Comparison of ENCODE assay signal across 9 mouse cellular contexts in genomic region chr5:64224735-64225425, GRCm38 (mm10).
DNase-seq lines count a peak whose midpoint lies in the region; ATAC-seq and TF ChIP-seq lines count a peak whose summit lies in the region.
"Had no signal": no experiment of that assay in that cellular context is flagged by ENCODE, and none has a peak within 500 bp of the region (broad histone marks: within the 10 kb centered on the region; RNA-seq: fewer than 3 reads in every experiment).

No protein-coding gene starts in this region.

- no peaks in the 10 kb centered on the region for H3K27me3 ChIP-seq in lung, embryonic 16.5 days (ENCODE audit: control insufficient read depth, insufficient read depth, low read depth, low read length)
- H3K27me3 ChIP-seq in hindbrain, postnatal 0 days (ENCODE audit: insufficient read depth, low read length): no peaks in the 10 kb centered on the region
- no peaks in the 10 kb centered on the region for H3K27me3 ChIP-seq in stomach, embryonic 15.5 days (replicated peaks)

- no peak for TF ChIP-seq CTCF in hindbrain, postnatal 0 days (IDR thresholded peaks at IDR 0.05; ENCODE audit: low read depth)

- peaks cover 5% of the 10 kb centered on the region; the same call in 1 of the 2 replicates for H3K4me1 ChIP-seq in lung, embryonic 16.5 days (replicated peaks; ENCODE audit: control insufficient read depth, insufficient read depth, low read length)
- no peaks in the 10 kb centered on the region for H3K4me1 ChIP-seq in hindbrain, postnatal 0 days (ENCODE audit: insufficient read depth, low read length)
- 0 out of 2 replicates have a peak, but pooled peaks cover 3% of the 10 kb centered on the region for H3K4me1 ChIP-seq in stomach, embryonic 15.5 days

- peak; percentile 24; the same call in 1 of the 2 replicates for ATAC-seq in lung, embryonic 16.5 days (ENCODE audit: low read depth)
- no peak for ATAC-seq in hindbrain, postnatal 0 days
- ATAC-seq in stomach, embryonic 15.5 days (ENCODE audit: insufficient read depth, low FRiP score, low read depth): peak; percentile 51
- ATAC-seq in CD4-positive, CD25-positive, alpha-beta regulatory T cell, adult 4 months: no peak

- no peaks in the 10 kb centered on the region for H3K36me3 ChIP-seq in lung, embryonic 16.5 days (ENCODE audit: control insufficient read depth, insufficient read depth, low read length)
- H3K36me3 ChIP-seq in hindbrain, postnatal 0 days (ENCODE audit: insufficient read depth, low read length): no peaks in the 10 kb centered on the region
- H3K36me3 ChIP-seq in stomach, embryonic 15.5 days: no peaks in the 10 kb centered on the region

- no peak overlapping the region for H3K4me2 ChIP-seq in lung, embryonic 16.5 days (ENCODE audit: low read depth, low read length)
- no peak overlapping the region for H3K4me2 ChIP-seq in hindbrain, postnatal 0 days (ENCODE audit: low read depth, low read length)
- no peak overlapping the region for H3K4me2 ChIP-seq in stomach, embryonic 15.5 days

- 68% methylated on average over 9 of the region's 9 CpGs for WGBS in lung, embryonic 16.5 days
- 47% methylated on average over 9 of the region's 9 CpGs for WGBS in hindbrain, postnatal 0 days
- 74% methylated on average over 9 of the region's 9 CpGs for WGBS in stomach, embryonic 15.5 days

- H3K4me3 ChIP-seq in lung, embryonic 16.5 days (ENCODE audit: low read length): no peak overlapping the region
- no peak overlapping the region for H3K4me3 ChIP-seq in hindbrain, postnatal 0 days (ENCODE audit: low read length)
- no peak overlapping the region for H3K4me3 ChIP-seq in stomach, embryonic 15.5 days (replicated peaks)

- no peaks in the 10 kb centered on the region for H3K9me3 ChIP-seq in lung, embryonic 16.5 days (ENCODE audit: control insufficient read depth, low read length)
- no peaks in the 10 kb centered on the region for H3K9me3 ChIP-seq in hindbrain, postnatal 0 days (ENCODE audit: low read length)
- H3K9me3 ChIP-seq in stomach, embryonic 15.5 days: no peaks in the 10 kb centered on the region

- peak; percentile 64 to 88 for DNase-seq in frontal cortex, adult 2 months (ENCODE audit: extremely low spot score in 1 of 2, low spot score in 1 of 2)
- DNase-seq in frontal cortex, postnatal 14 days (ENCODE audit: low spot score in 2 of 2): no peak
- no peak for DNase-seq in lung, postnatal 10 days
- peak; percentile 64 for DNase-seq in hindbrain, postnatal 0 days (ENCODE audit: low spot score)
- DNase-seq in thymus, postnatal 4 days: no peak
- DNase-seq: gastrocnemius, postnatal 14 days had no signal

- H3K9ac ChIP-seq in lung, embryonic 16.5 days (ENCODE audit: low read length): no peak overlapping the region
- no peak overlapping the region for H3K9ac ChIP-seq in hindbrain, postnatal 0 days (replicated peaks; ENCODE audit: low read length)
- H3K9ac ChIP-seq in stomach, embryonic 15.5 days: no peak overlapping the region

- H3K27ac ChIP-seq in lung, embryonic 16.5 days (ENCODE audit: low read length): no peak overlapping the region
- no peak overlapping the region for H3K27ac ChIP-seq in hindbrain, postnatal 0 days
- H3K27ac ChIP-seq in stomach, embryonic 15.5 days: peak overlapping the region; percentile 8; the same call in 1 of the 2 replicates

Comparison
In these comparisons a context has a peak if more than half of its experiments do, and no peak if none do; other contexts are left out.
1. DNase-seq: peak in frontal cortex, adult 2 months (2 of 2) and hindbrain, postnatal 0 days (single experiment); none in frontal cortex, postnatal 14 days (0 of 2), lung, postnatal 10 days (single experiment) and thymus, postnatal 4 days (single experiment).
2. ATAC-seq: peak in lung, embryonic 16.5 days (single experiment) and stomach, embryonic 15.5 days (single experiment); none in hindbrain, postnatal 0 days (single experiment) and CD4-positive, CD25-positive, alpha-beta regulatory T cell, adult 4 months (single experiment).